Mouse (Mus musculus): ENCODE results near the gene Sppl3. TPM values are rescaled to one million over a fixed set of nuclear protein-coding genes. Genes with fewer than 3 reads are reported as not detected.

The Sppl3 gene
- 100 to 1,000 TPM in 1 of 2 experiments, 10 to 100 TPM in 1; 97.4 to 104 TPM for total RNA-seq (2021)
- long read RNA-seq, transcript Sppl3-201 (11 exons, 3,204 nt): major isoform, 110 of 132 reads
- long read RNA-seq, partial matches to known transcripts: 16 of 132 reads
- long read RNA-seq, other reads (novel, unspliced or antisense): 6 of 132 reads

DNA sequence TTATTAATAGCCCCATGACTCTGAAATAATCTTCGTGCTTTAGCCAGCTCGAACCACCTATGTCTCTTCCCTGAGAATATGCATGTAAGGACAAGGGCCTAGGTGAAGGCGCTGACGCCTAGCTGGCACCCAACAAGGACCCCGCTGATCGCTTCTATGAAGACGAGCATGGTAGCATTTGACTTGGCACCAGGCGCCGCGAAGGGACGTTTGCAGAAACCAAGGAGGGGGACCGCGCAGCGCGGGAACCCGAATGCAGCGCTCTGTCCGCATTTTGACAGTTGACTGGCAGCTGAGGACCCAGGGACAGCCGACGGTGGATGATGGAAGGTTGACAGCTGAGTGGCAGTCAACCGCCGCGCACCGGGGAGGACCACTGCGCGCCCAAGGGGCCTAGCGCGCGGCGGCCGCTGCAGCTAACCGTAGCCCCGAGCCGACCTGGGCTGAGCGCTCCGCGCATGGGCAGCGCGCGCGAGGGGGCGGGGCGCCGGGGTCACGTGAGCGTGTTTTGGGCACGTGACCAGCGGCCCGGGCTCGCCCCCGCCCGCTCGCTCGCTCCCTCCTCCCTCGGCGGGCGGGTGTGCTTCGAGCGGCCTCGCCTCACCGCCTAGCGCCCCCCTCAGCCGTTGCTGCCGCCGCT is at the start of gene Sppl3:
TSS of gene Sppl3 (plus strand) at position 561 of the 640 bp plus-strand sequence.
- peak; percentile 92 to 97 for DNase-seq (ENCODE audit: low spot score in 2 of 2)

DNA sequence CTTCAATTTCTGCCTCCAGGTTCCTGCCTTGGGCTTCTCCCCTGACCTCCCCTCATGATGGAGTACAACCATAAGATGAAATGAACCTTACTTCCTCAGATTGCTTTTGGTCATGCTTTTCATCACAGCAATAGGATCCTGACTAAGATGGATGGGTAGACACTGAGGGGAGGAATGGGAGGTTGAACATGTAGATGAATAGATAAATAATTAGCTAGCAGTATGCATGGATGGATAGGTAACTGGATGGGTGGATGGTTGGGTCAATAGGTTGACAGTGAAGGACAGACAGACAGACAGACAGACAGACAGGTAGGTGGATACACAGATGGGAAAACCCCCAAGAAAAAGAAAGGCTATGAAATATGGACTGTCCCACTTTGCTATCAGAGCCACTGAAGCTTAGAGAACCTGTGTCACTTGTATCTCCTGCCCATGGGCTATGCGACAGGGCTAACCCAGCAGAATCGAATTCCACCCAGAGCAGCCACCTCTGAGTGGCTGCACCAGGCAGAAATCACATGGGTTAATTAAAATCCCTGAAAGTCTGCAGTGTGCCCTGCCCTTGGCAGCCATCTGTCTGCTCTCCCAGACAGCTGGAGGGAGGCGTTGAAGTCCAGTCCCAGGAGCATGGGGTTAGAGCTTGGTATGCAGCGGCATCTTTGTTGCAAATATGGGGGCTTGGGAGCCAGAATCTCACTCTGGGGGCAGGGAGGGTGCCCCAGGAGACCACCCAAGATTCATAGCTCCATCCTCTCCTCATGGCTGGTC is 49.2 kb upstream of the Sppl3 start:
- DNase-seq (ENCODE audit: low spot score in 2 of 2): no peak

- DNase-seq (ENCODE audit: low spot score in 2 of 2): no peak
Measured at GRCm38 (mm10) chr5:114964315-114964966, 46.5 kb upstream of the Sppl3 start.

GRCm38 (mm10) chr5:114964967-114965898 is 45.7 kb upstream of the Sppl3 start:
- no peak for DNase-seq (ENCODE audit: low spot score in 2 of 2)

GRCm38 (mm10) chr5:114967523-114968268 is 43.2 kb upstream of the Sppl3 start:
- no peak for DNase-seq (ENCODE audit: low spot score in 2 of 2)

DNA sequence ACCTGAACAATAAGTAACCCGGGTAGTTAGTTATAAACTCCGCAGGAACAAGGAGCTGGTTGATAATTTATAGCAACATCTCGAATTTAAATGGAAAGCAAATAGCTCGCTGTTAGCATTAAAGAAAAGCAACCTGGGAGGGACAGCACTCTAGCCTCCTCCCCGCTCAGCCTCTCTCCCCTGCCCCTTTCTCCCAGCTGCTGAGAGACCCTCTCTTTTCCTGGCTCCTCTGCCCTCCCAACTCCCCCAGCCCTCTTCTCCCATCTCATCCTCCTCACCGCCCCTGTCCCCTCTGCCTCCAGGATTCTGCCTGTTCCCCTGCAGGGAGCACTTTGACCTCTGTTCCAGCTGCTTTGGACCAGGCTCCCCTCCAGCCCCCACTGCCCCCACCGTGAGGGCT is 42.3 kb upstream of the Sppl3 start:
- no peak for DNase-seq (ENCODE audit: low spot score in 2 of 2)

DNA sequence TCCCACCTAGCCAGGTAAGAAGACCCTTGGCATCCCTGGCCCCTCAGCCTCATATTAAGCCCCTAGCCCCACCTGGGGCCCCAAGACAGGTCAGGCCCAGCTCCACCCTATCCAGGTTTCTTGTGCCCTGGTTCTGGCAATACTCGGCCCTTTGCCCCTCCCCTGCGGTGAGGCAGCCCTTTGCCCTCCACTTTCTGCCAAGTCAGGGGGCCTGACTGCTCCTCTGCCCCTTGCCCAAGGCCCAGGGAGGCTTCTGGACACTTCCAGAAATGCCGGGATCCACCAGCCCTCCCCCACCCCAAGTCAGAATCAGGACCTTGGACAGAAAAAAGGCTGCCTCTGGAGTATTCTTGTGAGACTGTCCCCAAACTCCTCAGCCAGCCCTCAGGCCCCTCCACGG is 41.9 kb upstream of the Sppl3 start:
- DNase-seq (ENCODE audit: low spot score in 2 of 2): no peak

DNA sequence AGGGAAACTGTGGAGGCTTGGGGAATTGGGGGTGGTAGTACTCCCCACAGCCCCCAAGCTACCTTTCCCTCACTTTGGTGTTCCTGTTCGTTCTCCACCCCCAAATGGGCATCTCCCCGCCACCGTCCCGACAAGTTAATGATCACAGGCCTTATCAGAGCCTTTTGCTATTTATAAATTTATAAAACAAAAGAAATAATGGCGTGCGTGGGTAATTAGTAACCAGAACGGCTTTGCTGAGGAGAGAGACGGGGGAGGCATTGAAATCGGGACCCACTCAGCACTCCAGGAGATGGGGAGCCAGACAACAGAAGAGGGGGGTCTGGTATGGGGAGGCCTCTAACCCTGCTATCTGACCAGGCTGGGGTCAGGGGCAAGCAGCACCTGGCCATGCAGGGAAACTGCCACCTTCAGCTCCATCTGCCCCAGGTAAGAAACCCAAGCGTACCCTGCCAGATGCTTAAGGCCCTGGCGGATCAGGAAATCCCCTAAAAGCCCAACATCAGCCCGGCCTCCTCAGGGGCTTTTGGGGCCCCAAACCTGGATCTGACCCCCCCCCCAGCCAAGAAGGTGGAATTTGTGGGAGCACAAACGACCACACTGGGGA is 41.2 kb upstream of the Sppl3 start:
- DNase-seq (ENCODE audit: low spot score in 2 of 2): no peak

- no peak for DNase-seq (ENCODE audit: low spot score in 2 of 2)
Measured at GRCm38 (mm10) chr5:114970824-114971227, 40.1 kb upstream of the Sppl3 start, which contains the start of gene Hnf1a. Gene Hnf1a, minus strand, starts transcription at chr5:114971094.

DNA sequence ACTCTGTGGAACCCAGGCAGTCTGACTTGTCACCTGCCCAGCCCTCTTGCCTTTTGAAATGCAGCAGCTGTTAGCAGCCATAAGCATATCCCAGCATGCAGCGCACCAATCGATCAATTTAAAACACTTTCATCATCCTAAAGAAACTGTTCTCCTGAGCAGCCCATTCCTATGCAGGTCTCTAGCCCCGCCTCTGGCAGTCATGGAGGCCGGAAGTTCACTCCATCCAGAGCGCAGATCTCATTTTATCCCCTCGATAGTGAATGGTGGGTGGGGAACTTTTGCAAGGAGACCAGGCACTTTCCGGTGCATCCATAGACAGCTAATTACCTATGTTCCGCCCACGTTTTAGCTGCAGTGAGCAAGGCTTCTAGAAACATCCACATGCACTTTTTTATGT is 38.7 kb upstream of the Sppl3 start:
- DNase-seq (ENCODE audit: low spot score in 2 of 2): no peak

DNA sequence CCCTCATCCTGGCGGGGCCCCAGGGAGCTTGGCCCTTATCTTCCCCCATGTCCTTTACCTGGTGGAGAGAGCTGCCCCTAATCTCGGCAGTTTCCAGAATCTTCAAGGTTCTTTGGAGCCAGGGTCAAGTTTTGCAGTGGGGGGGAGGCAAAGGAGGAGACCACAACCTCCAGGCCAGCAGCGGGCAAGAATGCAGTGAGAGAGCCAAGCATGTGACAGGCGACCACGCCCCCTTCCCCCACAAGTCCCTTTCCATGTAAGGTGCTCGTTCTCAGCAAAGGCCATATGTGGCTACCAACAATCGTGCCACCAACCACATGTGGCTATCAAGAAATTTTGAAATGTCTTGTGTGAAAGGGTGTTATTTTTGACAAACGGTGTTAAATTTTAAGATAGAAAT is 37.8 kb upstream of the Sppl3 start:
- DNase-seq (ENCODE audit: low spot score in 2 of 2): no peak

DNA sequence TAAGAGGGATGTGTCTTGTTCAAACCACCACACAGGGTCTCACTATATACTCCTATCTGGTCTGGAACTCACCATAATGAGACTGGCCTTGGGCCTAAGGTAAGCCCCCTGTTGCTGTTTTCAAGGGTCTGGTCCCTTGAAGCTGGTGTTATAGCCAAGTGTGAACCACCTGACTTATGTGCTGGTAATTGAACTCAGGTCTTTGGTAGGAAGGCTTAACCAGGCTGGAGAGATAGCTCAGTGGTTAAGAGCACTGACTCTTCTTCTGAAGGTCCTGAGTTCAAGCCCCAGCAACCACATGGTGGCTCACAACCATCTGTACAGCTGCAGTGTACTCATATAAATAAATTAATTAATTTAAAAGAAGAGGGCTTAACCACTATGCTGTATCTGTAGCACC is 34.0 kb upstream of the Sppl3 start:
- DNase-seq (ENCODE audit: low spot score in 2 of 2): no peak

DNA sequence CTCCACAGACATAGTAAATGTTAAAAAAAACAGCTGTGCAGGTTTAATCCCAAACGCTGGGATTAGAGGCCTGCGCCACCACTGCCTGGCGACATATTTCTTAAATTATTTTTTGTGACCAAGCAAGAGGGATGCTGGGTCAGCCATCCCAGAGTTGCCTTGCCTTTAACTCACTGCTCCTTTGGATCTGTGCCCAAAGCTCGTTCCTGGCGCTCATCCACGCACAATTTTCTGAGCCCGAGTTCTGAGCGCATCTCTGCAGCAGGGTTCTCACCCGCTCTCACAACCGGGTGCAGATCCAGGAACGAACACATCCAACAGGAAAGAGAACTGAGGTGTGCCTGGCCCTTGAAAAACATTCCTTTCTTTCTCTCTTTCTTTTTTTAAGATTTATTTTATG is 32.5 kb upstream of the Sppl3 start:
- peak; percentile 22 to 36 for DNase-seq (ENCODE audit: low spot score in 2 of 2)

DNA sequence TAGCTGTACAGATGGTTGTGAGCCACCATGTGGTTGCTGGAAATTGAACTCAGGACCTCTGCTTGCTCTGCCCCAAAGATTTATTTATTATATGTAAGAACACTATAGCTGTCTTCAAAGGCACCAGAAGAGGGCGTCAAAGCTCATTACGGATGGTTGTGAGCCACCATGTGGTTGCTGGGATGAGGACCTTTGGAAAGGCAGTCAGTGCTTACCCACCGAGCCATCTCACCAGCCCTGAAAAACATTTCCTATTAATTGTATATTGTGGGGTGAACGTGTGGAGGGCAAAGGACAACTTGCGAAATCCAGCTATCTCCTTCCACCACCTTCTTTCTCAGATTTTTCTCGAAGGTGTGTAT is 32.1 kb upstream of the Sppl3 start:
- DNase-seq (ENCODE audit: low spot score in 2 of 2): peak; percentile 11 to 26

DNA sequence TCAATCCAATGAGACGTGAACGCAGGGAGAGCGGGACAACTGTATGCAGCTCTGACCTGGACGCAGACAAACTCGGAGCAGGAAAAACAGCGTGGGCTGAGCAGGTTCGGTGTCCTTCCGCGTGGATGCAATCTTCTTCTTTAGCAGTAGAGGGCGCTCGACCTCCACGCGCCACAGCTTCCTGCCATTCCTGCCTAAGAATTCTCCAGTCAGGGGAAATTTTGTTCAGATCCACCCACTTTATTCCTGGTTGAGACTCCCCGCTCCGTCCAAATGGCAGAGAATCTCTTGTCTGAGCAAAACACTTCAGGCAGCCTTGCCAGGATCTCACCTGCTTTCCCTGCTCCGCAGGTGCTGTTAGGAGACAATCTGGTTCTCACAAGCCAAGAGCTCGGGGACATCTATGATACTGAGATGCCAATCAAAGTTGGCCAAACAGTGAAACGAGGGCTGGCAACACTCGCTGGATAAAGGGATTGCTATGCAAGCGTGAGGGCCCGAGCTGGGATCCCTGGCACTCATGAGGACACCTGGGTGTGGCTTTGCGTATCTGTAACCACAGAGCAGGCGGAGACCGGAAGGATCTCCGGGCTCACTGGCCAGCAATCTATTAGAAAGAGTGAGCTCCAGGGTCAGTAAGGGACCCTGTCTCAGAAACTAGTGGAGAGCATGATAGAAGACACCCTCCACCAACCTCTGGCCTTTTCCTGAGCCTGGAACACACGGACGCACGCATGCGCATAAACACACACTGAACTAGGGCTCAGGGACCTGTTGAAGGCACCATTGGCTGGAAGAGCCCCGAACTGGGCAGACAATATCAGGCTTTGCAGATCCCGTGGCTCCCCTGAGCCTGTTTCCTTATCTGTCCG is 31.5 kb upstream of the Sppl3 start:
- peak; percentile 80 to 83 for DNase-seq (ENCODE audit: low spot score in 2 of 2)

- no peak for DNase-seq (ENCODE audit: low spot score in 2 of 2)
Measured at GRCm38 (mm10) chr5:114980122-114980748, 30.7 kb upstream of the Sppl3 start.

DNA sequence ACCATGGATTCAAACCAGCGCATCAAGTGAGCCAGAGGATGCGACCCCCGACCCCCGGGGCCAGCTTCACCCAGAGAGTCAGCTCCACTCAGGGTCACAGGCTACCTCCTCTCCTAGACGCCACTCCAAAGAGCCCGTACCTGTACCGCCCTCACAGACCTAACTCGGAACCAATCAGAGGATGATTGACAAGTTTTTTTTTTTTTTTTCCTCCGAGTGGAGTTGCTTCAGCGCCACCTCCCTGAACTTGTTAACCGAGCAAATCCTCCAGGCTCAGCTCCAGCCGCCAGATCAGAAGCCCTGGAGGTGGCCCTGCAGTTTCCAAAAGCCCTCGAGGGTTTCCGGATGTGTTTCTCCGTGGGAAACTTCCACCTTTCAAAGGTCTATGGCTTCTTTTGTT is 28.9 kb upstream of the Sppl3 start:
- DNase-seq (ENCODE audit: low spot score in 2 of 2): no peak

DNA sequence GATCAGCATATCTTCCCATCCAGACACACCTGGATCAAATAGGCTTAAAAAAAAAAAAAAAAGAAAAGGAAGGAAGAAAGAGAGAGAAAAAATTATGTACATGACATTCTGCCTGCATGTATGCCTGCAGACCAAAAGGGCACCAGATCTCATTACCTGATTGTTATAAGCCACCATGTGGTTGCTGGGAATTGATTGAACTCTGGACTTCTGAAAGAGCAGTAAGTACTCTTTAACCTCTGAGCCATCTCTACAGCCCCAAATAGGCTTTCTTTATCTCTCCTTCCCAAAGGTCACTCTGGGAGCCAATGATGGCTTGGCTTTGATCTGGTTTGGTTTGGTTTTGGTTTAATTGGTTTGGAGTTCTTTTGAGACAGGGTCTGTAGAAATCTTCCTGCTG is 25.9 kb upstream of the Sppl3 start:
- no peak for DNase-seq (ENCODE audit: low spot score in 2 of 2)

Data from layer of hippocampus, postnatal 10 days (tissue).